Mouse (Mus musculus): Measurements from ENCODE around the gene Adap1. TPM values are rescaled to one million over a fixed set of nuclear protein-coding genes. Genes with fewer than 3 reads are reported as not detected.
A peak's percentile ranks its signal among the peaks of the same experiment; 100 is the strongest.

Adap1 gene
- polyA plus RNA-seq, 1 experiment from 2014 or later: 7.7 TPM

- no peaks in the 10 kb centered on the region for H3K4me1 ChIP-seq (ENCODE audit: control insufficient read depth, insufficient read depth, low read length)
- 98% methylated on average over 2 of the region's 2 CpGs for WGBS
- H3K9me3 ChIP-seq (ENCODE audit: control insufficient read depth, low read length): no peaks in the 10 kb centered on the region
- peaks cover 20% of the 10 kb centered on the region for H3K36me3 ChIP-seq (ENCODE audit: control insufficient read depth, insufficient read depth, low read length)
- no peaks in the 10 kb centered on the region for H3K27me3 ChIP-seq (ENCODE audit: control insufficient read depth, insufficient read depth, low read length)
- H3K4me3 ChIP-seq (ENCODE audit: low read depth, low read length): no peak overlapping the region
- ATAC-seq (ENCODE audit: insufficient read depth, low FRiP score, low TSS enrichment) (no peak), DNase-seq (ENCODE audit: low spot score) (no peak)
- no peak overlapping the region for H3K27ac ChIP-seq (ENCODE audit: low read depth, low read length)
- no peak overlapping the region for H3K4me2 ChIP-seq (ENCODE audit: low read depth)
- no peak overlapping the region for H3K9ac ChIP-seq (ENCODE audit: low read length)
Measured at GRCm38 (mm10) chr5:139227645-139228044, 97.8 kb downstream of the Adap1 start.

- peaks cover 20% of the 10 kb centered on the region for H3K36me3 ChIP-seq (ENCODE audit: control insufficient read depth, insufficient read depth, low read length)
Measured at GRCm38 (mm10) chr5:139227236-139227635, 98.2 kb downstream of the Adap1 start.

GRCm38 (mm10) chr5:139223331-139223730 is 102.1 kb downstream of the Adap1 start:
- Histone ChIP-seq H3K4me2 (ENCODE audit: low read depth) (no peak overlapping the region), H3K9ac (ENCODE audit: low read length) (no peak overlapping the region), H3K36me3 (ENCODE audit: control insufficient read depth, insufficient read depth, low read length) (peaks cover 15% of the 10 kb centered on the region), H3K27ac (ENCODE audit: low read depth, low read length) (no peak overlapping the region), H3K4me1 (ENCODE audit: control insufficient read depth, insufficient read depth, low read length) (no peaks in the 10 kb centered on the region), H3K27me3 (ENCODE audit: control insufficient read depth, insufficient read depth, low read length) (no peaks in the 10 kb centered on the region), H3K4me3 (ENCODE audit: low read depth, low read length) (no peak overlapping the region), H3K9me3 (ENCODE audit: control insufficient read depth, low read length) (no peaks in the 10 kb centered on the region)
- ATAC-seq (ENCODE audit: insufficient read depth, low FRiP score, low TSS enrichment) (no peak), DNase-seq (ENCODE audit: low spot score) (no peak)
- WGBS: 95% methylated on average over 10 of the region's 10 CpGs

More at GRCm38 (mm10) chr5:139227236-139227635, 98.2 kb downstream of the Adap1 start:
- DNase-seq (ENCODE audit: low spot score): no peak
- 94% methylated on average over 4 of the region's 4 CpGs for WGBS
- Histone ChIP-seq H3K9ac (ENCODE audit: low read length) (no peak overlapping the region), H3K4me2 (ENCODE audit: low read depth) (no peak overlapping the region), H3K4me3 (ENCODE audit: low read depth, low read length) (no peak overlapping the region), H3K27ac (ENCODE audit: low read depth, low read length) (no peak overlapping the region), H3K27me3 (ENCODE audit: control insufficient read depth, insufficient read depth, low read length) (no peaks in the 10 kb centered on the region), H3K9me3 (ENCODE audit: control insufficient read depth, low read length) (no peaks in the 10 kb centered on the region), H3K4me1 (ENCODE audit: control insufficient read depth, insufficient read depth, low read length) (no peaks in the 10 kb centered on the region)
- ATAC-seq (ENCODE audit: insufficient read depth, low FRiP score, low TSS enrichment): no peak

MicroRNAs within 50 kb of the gene (microRNA counts, 519-probe panel; counts per million panel counts)
- microRNA mmu-miR-339-3p (171 counts per million, percentile 57 among the panel's probes with 10 or more counts), microRNA mmu-miR-339-5p (171 counts per million, percentile 57 among the panel's probes with 10 or more counts)

Small RNAs within 50 kb of the gene (microRNA-seq; reads per million reads assigned to microRNA genes)
- gene Mir339: 249 reads per million, percentile 62 among the genes with 10 or more reads in this experiment

Other genes starting within 250 kb of the Adap1 start
- gene Prkar1b, start 175.6 kb downstream of the Adap1 start, polyA plus RNA-seq (2014; fragmentation: Nextera tagmentation; extraction: Ambion mirVana): 32.4 and 39.4 TPM in 2 replicates
- gene Dnaaf5, start 175.4 kb downstream of the Adap1 start, polyA plus RNA-seq (2014; fragmentation: Nextera tagmentation; extraction: Ambion mirVana): 8.5 and 10.6 TPM in 2 replicates
- 45.3 and 48.9 TPM in 2 replicates for gene Sun1, start 125.0 kb downstream of the Adap1 start, polyA plus RNA-seq (2014; fragmentation: Nextera tagmentation; extraction: Ambion mirVana)
- gene Get4, start 73.3 kb downstream of the Adap1 start, polyA plus RNA-seq (2014; fragmentation: Nextera tagmentation; extraction: Ambion mirVana): 143 and 145 TPM in 2 replicates
- 141 and 142 TPM in 2 replicates for gene Cox19, start 25.8 kb upstream of the Adap1 start, polyA plus RNA-seq (2014; fragmentation: Nextera tagmentation; extraction: Ambion mirVana)
- not detected in 2 replicates for gene Cyp2w1, start 27.0 kb upstream of the Adap1 start, polyA plus RNA-seq (2014; fragmentation: Nextera tagmentation; extraction: Ambion mirVana)
- gene Gpr146, start 52.1 kb upstream of the Adap1 start, polyA plus RNA-seq (2014; fragmentation: Nextera tagmentation; extraction: Ambion mirVana): 2.4 TPM in 2 replicates
- 0.18 and 0.36 TPM in 2 replicates for gene C130050O18Rik, start 79.7 kb upstream of the Adap1 start, polyA plus RNA-seq (2014; fragmentation: Nextera tagmentation; extraction: Ambion mirVana)
- gene Gper1, start 97.5 kb upstream of the Adap1 start, polyA plus RNA-seq (2014; fragmentation: Nextera tagmentation; extraction: Ambion mirVana): 2.9 and 4.4 TPM in 2 replicates
- gene 3110082I17Rik, start 134.9 kb upstream of the Adap1 start, polyA plus RNA-seq (2014; fragmentation: Nextera tagmentation; extraction: Ambion mirVana): 32.0 and 37.6 TPM in 2 replicates
- gene Zfand2a, start 158.9 kb upstream of the Adap1 start, polyA plus RNA-seq (2014; fragmentation: Nextera tagmentation; extraction: Ambion mirVana): 5.4 and 7.9 TPM in 2 replicates
- 44.9 and 45.2 TPM in 2 replicates for gene Uncx, start 217.9 kb upstream of the Adap1 start, polyA plus RNA-seq (2014; fragmentation: Nextera tagmentation; extraction: Ambion mirVana)

All from neural tube, embryonic 11.5 days (tissue).